Mouse (Mus musculus) limb, embryonic 14.5 days (tissue): ENCODE data around the gene Kif19a. TPM values are rescaled to one million over a fixed set of nuclear protein-coding genes. Genes with fewer than 3 reads are reported as not detected.

Experiments
- ATAC-seq: fragments of 200-750 bp; cut with Nextera tagmentation; 2 replicates; pipeline ENCODE4 v1.8.0; 2017; ENCODE audit warnings: low read depth, moderate number of reproducible peaks, moderate TSS enrichment; ENCODE audit not compliant: low FRiP score
- DNase-seq: peaks from one replicate; pipeline ENCODE4 v3.0.0-alpha.2; 2015; ENCODE audit warnings: low spot score
- H3K27ac ChIP-seq: fragments of 300-500 bp; sonication (generic); replicated peaks from 2 replicates; pipeline ENCODE4 v1.5.1; 2014; ENCODE audit warnings: low read depth, mild to moderate bottlenecking, low read length, moderate library complexity, mixed read lengths
- H3K27me3 ChIP-seq: fragments of 300-500 bp; sonication (generic); 2 replicates; pipeline ENCODE4 v1.6.1; 2014; ENCODE audit warnings: low read length, mixed read lengths; ENCODE audit not compliant: control insufficient read depth, insufficient read depth
- H3K36me3 ChIP-seq: fragments of 300-500 bp; sonication (generic); 2 replicates; pipeline ENCODE4 v1.6.1; 2014; ENCODE audit warnings: mild to moderate bottlenecking, low read length, moderate library complexity, mixed read lengths; ENCODE audit not compliant: control insufficient read depth, insufficient read depth
- H3K4me1 ChIP-seq: fragments of 300-500 bp; sonication (generic); 2 replicates; pipeline ENCODE4 v1.6.1; 2014; ENCODE audit warnings: antibody characterized with exemption, low read length, mixed read lengths; ENCODE audit not compliant: control insufficient read depth, insufficient read depth
- H3K4me2 ChIP-seq: fragments of 300-500 bp; sonication (generic); replicated peaks from 2 replicates; pipeline ENCODE4 v1.6.1; 2014; ENCODE audit warnings: low read depth, mild to moderate bottlenecking, low read length, moderate library complexity; ENCODE audit not compliant: severe bottlenecking
- H3K4me3 ChIP-seq: fragments of 300-500 bp; sonication (generic); replicated peaks from 2 replicates; pipeline ENCODE4 v1.5.1; 2014; ENCODE audit warnings: low read length
- H3K9ac ChIP-seq: fragments of 300-500 bp; sonication (generic); 2 replicates; pipeline ENCODE4 v1.6.1; 2014; ENCODE audit warnings: mild to moderate bottlenecking, low read depth, low read length, moderate library complexity; ENCODE audit not compliant: severe bottlenecking
- H3K9me3 ChIP-seq: fragments of 300-500 bp; sonication (generic); 2 replicates; pipeline ENCODE4 v1.6.1; 2016; ENCODE audit warnings: low read length; ENCODE audit not compliant: control insufficient read depth
- POLR2A ChIP-seq: fragments of 200-500 bp; IDR thresholded peaks from 2 replicates; pipeline ENCODE4 v1.8.0; 2012; ENCODE audit warnings: inconsistent platforms, mild to moderate bottlenecking, moderate library complexity, borderline replicate concordance; ENCODE audit not compliant: insufficient read depth, insufficient read length; ENCODE audit errors: extremely low read depth
- WGBS: fragments of 180-500 bp; shearing (Covaris S2); extraction: QIAGEN DNeasy Blood & Tissue Kit; methylation state at CpG from one replicate; pipeline ENCODE4 v1.1.7; 2014; 5-methylcytosine and 5-hydroxymethylcytosine counted together
- polyA plus RNA-seq, 2 experiments: library from polyadenylated mRNA; depleted of rRNA in 1 of 2; stranded (reverse) in 1 of 2; unstranded in 1 of 2; fragments of >200 nt; fragmentation: Nextera tagmentation in 1 of 2; extraction: Ambion mirVana in 1 of 2; gene quantifications; 2 replicates each; pipeline versions ENCODE4 v1.2.1 to v1.2.3; 2012 to 2014

Gene Kif19a
- polyA plus RNA-seq, 2 experiments: 0.39 to 0.93 TPM

GRCm38 (mm10) chr11:114792931-114793494 lies 27.8 kb downstream of the Kif19a start:
- Histone ChIP-seq H3K4me1 (peaks cover 7% of the 10 kb centered on the region; the same call in 1 of the 2 replicates), H3K4me2 (no peak overlapping the region), H3K27ac (no peak overlapping the region), H3K9me3 (no peaks in the 10 kb centered on the region), H3K9ac (no peak overlapping the region), H3K36me3 (no peaks in the 10 kb centered on the region), H3K4me3 (no peak overlapping the region), H3K27me3 (peaks cover 60% of the 10 kb centered on the region)
- ATAC-seq: no peak
- TF ChIP-seq POLR2A: no peak
- DNase-seq: no peak
- 33% methylated on average over 5 of the region's 5 CpGs for WGBS

GRCm38 (mm10) chr11:114793868-114794545 lies 28.8 kb downstream of the Kif19a start:
- Histone ChIP-seq H3K4me1 (peaks cover 7% of the 10 kb centered on the region; the same call in 1 of the 2 replicates), H3K27me3 (peaks cover 51% of the 10 kb centered on the region), H3K4me3 (no peak overlapping the region), H3K9me3 (no peaks in the 10 kb centered on the region), H3K9ac (no peak overlapping the region), H3K4me2 (no peak overlapping the region), H3K27ac (no peak overlapping the region), H3K36me3 (no peaks in the 10 kb centered on the region)
- DNase-seq: no peak
- no peak for ATAC-seq
- TF ChIP-seq POLR2A: no peak
- WGBS: 71% methylated on average over 19 of the region's 19 CpGs

GRCm38 (mm10) chr11:114794691-114795090 lies 29.5 kb downstream of the Kif19a start:
- Histone ChIP-seq H3K4me1 (peaks cover 7% of the 10 kb centered on the region; the same call in 1 of the 2 replicates), H3K4me2 (no peak overlapping the region), H3K27ac (no peak overlapping the region), H3K36me3 (no peaks in the 10 kb centered on the region), H3K4me3 (no peak overlapping the region), H3K27me3 (peaks cover 44% of the 10 kb centered on the region), H3K9ac (no peak overlapping the region), H3K9me3 (no peaks in the 10 kb centered on the region)
- no peak for TF ChIP-seq POLR2A
- 56% methylated on average over 4 of the region's 4 CpGs for WGBS
- DNase-seq: no peak
- ATAC-seq: no peak

- Histone ChIP-seq H3K9ac (peak overlapping the region; percentile 34; the same call in 1 of the 2 replicates), H3K4me3 (peak overlapping the region; percentile 38), H3K4me2 (peak overlapping the region; percentile 63), H3K27ac (0 out of 2 replicates have a peak overlapping the region, but pooled peaks have one; percentile 7), H3K4me1 (peaks cover 7% of the 10 kb centered on the region; the same call in 1 of the 2 replicates), H3K9me3 (no peaks in the 10 kb centered on the region), H3K27me3 (peaks cover 38% of the 10 kb centered on the region), H3K36me3 (no peaks in the 10 kb centered on the region)
- TF ChIP-seq POLR2A: no peak
- 0% methylated on average over 7 of the region's 7 CpGs for WGBS
- ATAC-seq (peak; percentile 85), DNase-seq (peak; percentile 76)
Measured at GRCm38 (mm10) chr11:114795231-114795746, 30.1 kb downstream of the Kif19a start.

DNA sequence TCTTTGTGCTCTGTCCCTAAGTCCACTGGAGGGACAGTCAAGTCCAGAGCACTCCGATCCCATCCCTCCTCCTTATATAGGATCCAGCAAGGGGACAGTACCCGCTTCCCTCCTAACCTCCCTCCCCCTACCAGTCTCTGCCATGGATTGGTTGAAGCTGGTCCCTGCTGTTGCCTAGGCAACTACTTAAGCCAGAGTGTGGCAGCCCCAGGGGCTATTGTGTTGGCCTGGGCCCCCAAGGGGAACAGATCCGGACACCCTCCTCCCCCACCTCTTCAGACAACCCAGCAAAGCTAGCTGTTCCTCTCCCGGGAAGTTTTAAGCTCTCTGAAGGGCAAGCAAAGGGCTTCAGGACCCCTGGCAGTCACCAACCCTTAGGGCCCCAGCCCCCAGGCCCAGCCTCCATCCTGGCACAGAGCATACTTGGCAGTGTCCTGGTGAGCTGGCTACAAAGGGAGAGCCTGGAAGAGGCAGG lies 30.7 kb downstream of the Kif19a start, which contains the start of gene Btbd17:
TSS of gene Btbd17 (minus strand) at position 98 of the 475 bp plus-strand sequence.
- TF ChIP-seq POLR2A: no peak
- H3K4me2 ChIP-seq: peak within 1 kb of the TSS; percentile 63
- no peaks in the 10 kb centered on the region for H3K9me3 ChIP-seq
- 11% methylated on average over 4 of the region's 4 CpGs for WGBS
- H3K4me3 ChIP-seq: peak within 1 kb of the TSS; percentile 38
- ATAC-seq (peak; percentile 17), DNase-seq (no peak)
- H3K4me1 ChIP-seq: peaks cover 7% of the 10 kb centered on the region; the same call in 1 of the 2 replicates
- H3K27ac ChIP-seq: 0 out of 2 replicates have a peak within 1 kb of the TSS, but pooled peaks have one; percentile 7
- H3K9ac ChIP-seq: peak within 1 kb of the TSS; percentile 34
- H3K36me3 ChIP-seq: no peaks in the 10 kb centered on the region
- H3K27me3 ChIP-seq: peaks cover 32% of the 10 kb centered on the region
